In the genomic region with DNA sequence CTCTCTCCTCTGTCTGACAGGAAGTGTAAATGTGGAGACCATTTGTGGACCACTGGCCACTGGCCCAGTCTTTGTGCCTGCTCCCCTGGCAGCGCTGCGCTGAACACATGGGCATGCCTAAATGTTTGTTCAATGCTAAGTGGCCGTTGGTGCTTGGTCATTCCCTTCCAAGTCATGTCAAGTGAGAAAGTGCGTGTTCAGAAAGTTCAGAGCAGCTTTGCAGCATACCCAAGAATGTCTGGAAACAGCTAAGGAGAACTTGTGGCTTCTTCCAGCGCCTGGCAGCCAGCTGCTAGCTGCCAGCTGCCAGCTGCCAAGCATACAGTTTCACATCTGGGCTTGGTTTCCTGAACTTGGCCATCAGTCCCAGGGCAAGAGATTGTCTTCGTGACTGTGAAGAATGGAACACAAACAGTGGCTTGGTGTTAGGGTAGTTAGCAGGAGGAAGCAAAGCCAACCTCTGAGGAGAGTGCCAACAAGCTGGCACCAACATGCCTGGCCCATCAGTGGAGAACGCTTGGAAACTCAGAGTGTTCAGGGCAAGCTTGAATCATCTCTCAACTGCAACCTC, we compare ENCODE assay signal across 11 mouse cellular contexts.
A peak's percentile ranks its signal among the peaks of the same experiment; 100 is the strongest.
DNase-seq lines count a peak whose midpoint lies in the region; ATAC-seq lines count a peak whose summit lies in the region.
"Had no signal": no experiment of that assay in that cellular context is flagged by ENCODE, and none has a peak within 500 bp of the region (broad histone marks: within the 10 kb centered on the region; RNA-seq: fewer than 3 reads in every experiment).

No protein-coding gene starts in this region.

- H3K4me3 ChIP-seq in hindbrain, embryonic 16.5 days (ENCODE audit: low read length) = no peak overlapping the region
- H3K4me3 ChIP-seq in hindbrain, embryonic 12.5 days = no peak overlapping the region
- H3K4me3 ChIP-seq: heart, embryonic 12.5 days had no signal

- H3K4me2 ChIP-seq in hindbrain, embryonic 16.5 days (ENCODE audit: low read length) = no peak overlapping the region
- no peak overlapping the region for H3K4me2 ChIP-seq in hindbrain, embryonic 12.5 days (replicated peaks)
- H3K4me2 ChIP-seq: heart, embryonic 12.5 days had no signal

- WGBS in hindbrain, embryonic 16.5 days = 75% methylated on average over 7 of the region's 7 CpGs
- 89% methylated on average over 7 of the region's 7 CpGs for WGBS in hindbrain, embryonic 12.5 days

- H3K36me3 ChIP-seq in hindbrain, embryonic 16.5 days (ENCODE audit: control insufficient read depth, insufficient read depth, low read length) = no peaks in the 10 kb centered on the region
- no peaks in the 10 kb centered on the region for H3K36me3 ChIP-seq in hindbrain, embryonic 12.5 days
- H3K36me3 ChIP-seq: heart, embryonic 12.5 days had no signal

- no peaks in the 10 kb centered on the region for H3K27me3 ChIP-seq in hindbrain, embryonic 16.5 days (replicated peaks; ENCODE audit: control insufficient read depth, insufficient read depth, low read length)
- H3K27me3 ChIP-seq in hindbrain, embryonic 12.5 days = no peaks in the 10 kb centered on the region
- H3K27me3 ChIP-seq: heart, embryonic 12.5 days had no signal

- peak; percentile 8 for DNase-seq in adrenal gland, adult 2 months
- no peak for DNase-seq in adrenal gland, adult 8-10 months
- peak; percentile 89 for DNase-seq in 3134 (ENCODE audit: extremely low read depth, insufficient read length, low spot score)
- DNase-seq in thymus, postnatal 25 days = no peak
- no peak for DNase-seq in natural killer cell, adult 2 months (ENCODE audit: low spot score in 2 of 2)
- DNase-seq: midbrain, embryonic 14.5 days; spleen, adult 18-20 months had no signal

- peak; percentile 72 for ATAC-seq in hindbrain, embryonic 16.5 days
- no peak for ATAC-seq in hindbrain, embryonic 12.5 days (ENCODE audit: low FRiP score)
- peak; percentile 85 to 89 for ATAC-seq in hematopoietic stem cell, adult 5-6 weeks (replicated peaks in 1 of 2; ENCODE audit: insufficient read depth in 1 of 2, low FRiP score in 2 of 2, low TSS enrichment in 1 of 2, low read depth in 1 of 2, poor library complexity in 2 of 2, severe bottlenecking in 2 of 2)

- H3K4me1 ChIP-seq in hindbrain, embryonic 16.5 days (ENCODE audit: control insufficient read depth, insufficient read depth, low read depth, low read length) = 0 out of 2 replicates have a peak, but pooled peaks cover 4% of the 10 kb centered on the region
- 0 out of 2 replicates have a peak, but pooled peaks cover 3% of the 10 kb centered on the region for H3K4me1 ChIP-seq in hindbrain, embryonic 12.5 days
- H3K4me1 ChIP-seq: heart, embryonic 12.5 days had no signal

- no peak overlapping the region for H3K27ac ChIP-seq in hindbrain, embryonic 16.5 days (ENCODE audit: low read depth, low read length)
- H3K27ac ChIP-seq in hindbrain, embryonic 12.5 days = no peak overlapping the region

- H3K9me3 ChIP-seq in hindbrain, embryonic 16.5 days (ENCODE audit: control insufficient read depth, low read length) = no peaks in the 10 kb centered on the region
- H3K9me3 ChIP-seq in hindbrain, embryonic 12.5 days (replicated peaks) = no peaks in the 10 kb centered on the region
- H3K9me3 ChIP-seq: heart, embryonic 12.5 days had no signal

- no peak overlapping the region for H3K9ac ChIP-seq in hindbrain, embryonic 16.5 days (ENCODE audit: low read depth, low read length)
- no peak overlapping the region for H3K9ac ChIP-seq in hindbrain, embryonic 12.5 days
- H3K9ac ChIP-seq: heart, embryonic 12.5 days had no signal

Comparison
In these comparisons a context has a peak if more than half of its experiments do, and no peak if none do; other contexts are left out.
1. DNase-seq: peak in adrenal gland, adult 2 months (single experiment) and 3134 (single experiment); none in adrenal gland, adult 8-10 months (single experiment), thymus, postnatal 25 days (single experiment) and natural killer cell, adult 2 months (0 of 2).